Mouse (Mus musculus) liver, embryonic 11.5 days (tissue): ENCODE results near the gene Slc7a15. TPM values are rescaled to one million over a fixed set of nuclear protein-coding genes. Genes with fewer than 3 reads are reported as not detected.

Source experiments
- ATAC-seq: fragments of 200-750 bp; cut with Nextera tagmentation; replicated peaks from 2 replicates; pipeline ENCODE4 v1.8.0; 2017; ENCODE audit warnings: moderate number of reproducible peaks, mild to moderate bottlenecking, moderate TSS enrichment, moderate library complexity; ENCODE audit not compliant: low FRiP score
- DNase-seq: peaks from one replicate; pipeline ENCODE4 v3.0.0-alpha.2; 2017; ENCODE audit warnings: low spot score
- H3K27ac ChIP-seq: fragments of 300-500 bp; sonication (generic); 2 replicates; pipeline ENCODE4 v1.5.1; 2014; ENCODE audit warnings: mild to moderate bottlenecking, low read depth, low read length, control low read depth
- H3K27me3 ChIP-seq: fragments of 300-500 bp; sonication (generic); replicated peaks from 2 replicates; pipeline ENCODE4 v1.6.1; 2014; ENCODE audit warnings: low read length, mixed read lengths; ENCODE audit not compliant: control insufficient read depth, insufficient read depth
- H3K36me3 ChIP-seq: fragments of 300-500 bp; sonication (generic); 2 replicates; pipeline ENCODE4 v1.6.1; 2014; ENCODE audit warnings: mild to moderate bottlenecking, low read length, moderate library complexity, mixed read lengths; ENCODE audit not compliant: control insufficient read depth, insufficient read depth
- H3K4me1 ChIP-seq: fragments of 300-500 bp; sonication (generic); replicated peaks from 2 replicates; pipeline ENCODE4 v1.6.1; 2014; ENCODE audit warnings: low read length, mixed read lengths; ENCODE audit not compliant: control insufficient read depth, insufficient read depth
- H3K4me2 ChIP-seq: fragments of 300-500 bp; sonication (generic); 2 replicates; pipeline ENCODE4 v1.6.1; 2014; ENCODE audit warnings: mild to moderate bottlenecking, control low read depth, moderate library complexity
- H3K4me3 ChIP-seq: fragments of 300-500 bp; sonication (generic); 2 replicates; pipeline ENCODE4 v1.5.1; 2014; ENCODE audit warnings: low read depth, low read length, control low read depth
- H3K9ac ChIP-seq: fragments of 300-500 bp; sonication (generic); 2 replicates; pipeline ENCODE4 v1.6.1; 2014; ENCODE audit warnings: low read depth, low read length, control low read depth
- H3K9me3 ChIP-seq: fragments of 300-500 bp; sonication (generic); 2 replicates; pipeline ENCODE4 v1.6.1; 2016; ENCODE audit warnings: low read length, inconsistent platforms, mixed read lengths; ENCODE audit not compliant: control insufficient read depth
- WGBS: fragments of 180-500 bp; shearing (Covaris S2); extraction: QIAGEN DNeasy Blood & Tissue Kit; methylation state at CpG from one replicate; pipeline ENCODE4 v1.1.7; 2014; 5-methylcytosine and 5-hydroxymethylcytosine counted together
- polyA plus RNA-seq: library from polyadenylated mRNA; unstranded; fragments of >200 nt; fragmentation: Nextera tagmentation; extraction: Ambion mirVana; gene quantifications from 2 replicates; pipeline ENCODE4 v1.2.1, GENCODE M21; 2014

Slc7a15 gene
- polyA plus RNA-seq, 1 experiment from 2014 or later: not detected

DNA sequence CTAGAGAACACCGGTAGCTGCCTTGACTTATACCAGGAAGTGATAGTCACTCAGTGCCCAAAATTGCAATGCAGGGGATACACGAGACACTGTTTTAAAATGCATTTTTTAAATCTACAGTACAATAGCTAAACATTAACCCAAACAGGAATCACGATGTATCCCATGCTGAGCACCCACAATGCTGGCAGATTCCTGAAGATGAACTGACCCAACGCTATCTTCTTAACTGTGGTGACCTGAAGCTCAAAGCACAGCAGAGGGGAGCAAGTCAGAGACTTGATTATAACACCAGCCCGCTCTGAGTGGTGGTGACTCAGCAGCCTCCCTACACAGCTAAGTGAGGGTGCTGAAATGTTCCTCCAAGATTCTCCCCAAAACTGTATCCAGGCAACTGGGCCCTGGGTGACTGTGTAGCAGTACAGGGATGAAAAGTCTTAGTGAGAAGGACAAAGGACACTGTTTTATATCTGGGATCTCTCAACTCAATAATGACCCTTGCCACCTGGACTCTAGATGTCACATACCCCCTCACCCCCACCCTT lies 53.7 kb downstream of the Slc7a15 start:
- no peak overlapping the region for H3K27ac ChIP-seq
- 76% methylated on average over 5 of the region's 5 CpGs for WGBS
- ATAC-seq (no peak), DNase-seq (no peak)
- no peaks in the 10 kb centered on the region for H3K9me3 ChIP-seq
- H3K4me3 ChIP-seq: no peak overlapping the region
- no peaks in the 10 kb centered on the region; the same call in 1 of the 2 replicates for H3K4me1 ChIP-seq
- H3K36me3 ChIP-seq: no peaks in the 10 kb centered on the region
- no peak overlapping the region for H3K9ac ChIP-seq
- H3K4me2 ChIP-seq: no peak overlapping the region
- H3K27me3 ChIP-seq: no peaks in the 10 kb centered on the region

DNA sequence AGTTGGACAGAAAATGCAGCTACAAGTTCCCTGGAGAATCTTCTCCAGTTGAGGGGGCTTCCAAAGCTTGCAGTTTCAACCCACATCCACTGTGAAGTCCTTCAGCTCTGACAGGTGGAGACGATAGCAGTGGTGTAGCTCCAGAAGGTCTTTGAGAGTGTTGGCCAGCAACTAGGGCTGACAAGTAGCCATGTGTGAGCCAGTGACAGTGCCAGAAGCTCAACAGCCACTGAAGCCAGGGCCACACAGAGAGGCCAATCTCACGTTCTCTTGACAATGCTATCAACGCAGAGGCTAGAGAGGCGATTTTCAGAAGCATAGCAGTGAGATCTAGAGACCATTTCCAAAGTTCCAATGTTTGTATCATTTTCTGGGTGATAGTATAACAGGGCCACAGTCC lies 56.5 kb downstream of the Slc7a15 start:
- Histone ChIP-seq H3K4me1 (no peaks in the 10 kb centered on the region), H3K4me3 (no peak overlapping the region), H3K27me3 (no peaks in the 10 kb centered on the region), H3K27ac (no peak overlapping the region), H3K9ac (no peak overlapping the region), H3K9me3 (no peaks in the 10 kb centered on the region), H3K36me3 (no peaks in the 10 kb centered on the region), H3K4me2 (no peak overlapping the region)
- WGBS: 81% methylated on average over 4 of the region's 4 CpGs
- DNase-seq (no peak), ATAC-seq (no peak)

DNA sequence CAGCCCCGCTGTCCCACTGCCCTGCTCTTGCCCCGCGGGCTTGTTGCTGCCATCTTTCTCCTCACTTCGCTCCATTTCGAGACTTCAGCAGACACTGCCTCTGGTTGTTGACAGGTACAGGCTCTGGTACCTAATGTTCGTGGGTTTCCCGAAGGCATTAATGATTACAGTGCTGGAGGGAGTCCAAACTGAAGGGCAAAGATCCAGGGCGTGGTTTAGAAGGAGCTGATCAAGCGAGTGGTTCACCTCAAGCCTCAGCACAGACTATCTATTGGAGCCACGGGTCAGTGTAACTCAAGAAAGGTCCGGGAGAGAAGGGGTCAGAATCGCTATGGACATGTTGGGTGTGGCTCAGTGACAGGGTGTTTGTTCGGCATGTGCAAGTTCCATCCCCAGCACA lies 59.4 kb downstream of the Slc7a15 start:
- Histone ChIP-seq H3K27ac (no peak overlapping the region), H3K4me1 (no peaks in the 10 kb centered on the region), H3K36me3 (no peaks in the 10 kb centered on the region), H3K9ac (no peak overlapping the region), H3K4me3 (no peak overlapping the region), H3K4me2 (no peak overlapping the region), H3K9me3 (no peaks in the 10 kb centered on the region), H3K27me3 (no peaks in the 10 kb centered on the region)
- no peak for ATAC-seq
- no peak for DNase-seq
- 77% methylated on average over 13 of the region's 13 CpGs for WGBS

DNA sequence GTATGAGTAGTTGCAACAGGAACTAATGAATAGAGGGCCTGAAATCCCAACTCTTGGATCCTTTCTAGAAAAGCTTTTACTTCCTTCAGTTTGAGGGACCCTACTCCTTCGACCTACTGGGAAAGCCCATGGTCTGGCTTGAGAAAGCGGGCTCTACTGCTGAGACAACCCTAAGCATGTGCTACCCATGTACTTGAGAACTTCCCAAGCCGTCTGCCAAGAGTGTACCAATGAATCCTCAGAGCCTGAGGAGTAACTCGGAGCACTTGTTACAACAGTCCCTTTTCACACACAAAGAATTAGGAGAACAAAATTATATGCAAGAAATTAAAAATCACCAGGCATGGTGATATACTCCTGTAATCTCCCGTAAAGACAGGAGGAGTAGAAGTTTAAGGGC lies 61.6 kb downstream of the Slc7a15 start:
- no peak overlapping the region for H3K4me3 ChIP-seq
- ATAC-seq: no peak
- H3K4me1 ChIP-seq: no peaks in the 10 kb centered on the region
- DNase-seq: no peak
- 85% methylated on average over 5 of the region's 5 CpGs for WGBS
- H3K9ac ChIP-seq: no peak overlapping the region
- no peaks in the 10 kb centered on the region for H3K9me3 ChIP-seq
- H3K27me3 ChIP-seq: no peaks in the 10 kb centered on the region
- no peak overlapping the region for H3K27ac ChIP-seq
- no peaks in the 10 kb centered on the region for H3K36me3 ChIP-seq
- no peak overlapping the region for H3K4me2 ChIP-seq

GRCm38 (mm10) chr12:8536221-8536965 lies 62.5 kb downstream of the Slc7a15 start:
- H3K36me3 ChIP-seq: no peaks in the 10 kb centered on the region
- 80% methylated on average over 9 of the region's 9 CpGs for WGBS
- DNase-seq: no peak
- no peaks in the 10 kb centered on the region for H3K9me3 ChIP-seq
- no peak for ATAC-seq
- H3K9ac ChIP-seq: no peak overlapping the region
- no peak overlapping the region for H3K4me3 ChIP-seq
- H3K27ac ChIP-seq: no peak overlapping the region
- H3K27me3 ChIP-seq: no peaks in the 10 kb centered on the region
- no peaks in the 10 kb centered on the region for H3K4me1 ChIP-seq
- H3K4me2 ChIP-seq: no peak overlapping the region

DNA sequence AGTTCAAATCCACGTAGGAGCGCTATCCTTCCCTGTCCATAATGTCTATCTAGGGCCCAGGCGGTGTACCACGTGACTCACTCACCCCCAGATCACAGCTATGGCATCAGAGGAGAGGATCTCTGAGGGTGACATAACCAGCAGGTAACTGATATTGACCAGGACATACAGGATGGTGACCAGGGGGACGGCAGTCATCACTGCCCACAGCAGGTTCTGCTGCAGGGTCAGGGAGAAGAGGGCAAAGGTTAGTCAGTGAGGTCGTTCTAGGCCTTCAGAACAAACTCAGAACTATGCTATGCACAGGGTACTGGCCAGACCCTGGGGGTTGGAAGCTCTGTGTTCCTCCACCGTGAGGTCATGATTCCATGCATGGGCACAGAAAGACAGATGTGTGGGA lies 63.3 kb downstream of the Slc7a15 start:
- Histone ChIP-seq H3K9ac (no peak overlapping the region), H3K4me2 (no peak overlapping the region), H3K27me3 (no peaks in the 10 kb centered on the region), H3K9me3 (no peaks in the 10 kb centered on the region), H3K27ac (no peak overlapping the region), H3K36me3 (no peaks in the 10 kb centered on the region), H3K4me1 (no peaks in the 10 kb centered on the region), H3K4me3 (no peak overlapping the region)
- WGBS: 70% methylated on average over 7 of the region's 7 CpGs
- no peak for ATAC-seq
- DNase-seq: no peak

DNA sequence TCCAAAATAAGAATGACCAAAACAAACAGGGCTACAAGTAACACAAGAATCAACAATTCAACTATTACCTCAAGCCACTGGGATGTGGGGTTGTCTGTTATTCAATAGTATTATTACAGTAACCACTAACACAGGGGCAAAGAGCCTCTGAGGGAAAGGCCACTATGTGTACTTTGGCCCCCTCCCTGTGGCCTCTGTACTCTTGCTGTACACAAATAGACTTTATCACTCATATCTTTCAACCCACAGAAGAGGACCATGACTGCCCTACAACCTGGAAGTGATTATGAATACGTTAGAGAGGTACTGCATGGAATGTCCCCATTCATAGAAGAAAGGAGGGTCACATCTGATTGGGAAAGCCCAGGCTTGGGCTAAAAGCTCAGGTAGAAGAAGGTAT lies 64.0 kb downstream of the Slc7a15 start:
- DNase-seq (no peak), ATAC-seq (no peak)
- Histone ChIP-seq H3K27me3 (no peaks in the 10 kb centered on the region), H3K9ac (no peak overlapping the region), H3K9me3 (no peaks in the 10 kb centered on the region), H3K4me2 (no peak overlapping the region), H3K27ac (no peak overlapping the region), H3K4me1 (no peaks in the 10 kb centered on the region), H3K4me3 (no peak overlapping the region), H3K36me3 (no peaks in the 10 kb centered on the region)
- WGBS: 73% methylated on average over 1 of the region's 1 CpGs

DNA sequence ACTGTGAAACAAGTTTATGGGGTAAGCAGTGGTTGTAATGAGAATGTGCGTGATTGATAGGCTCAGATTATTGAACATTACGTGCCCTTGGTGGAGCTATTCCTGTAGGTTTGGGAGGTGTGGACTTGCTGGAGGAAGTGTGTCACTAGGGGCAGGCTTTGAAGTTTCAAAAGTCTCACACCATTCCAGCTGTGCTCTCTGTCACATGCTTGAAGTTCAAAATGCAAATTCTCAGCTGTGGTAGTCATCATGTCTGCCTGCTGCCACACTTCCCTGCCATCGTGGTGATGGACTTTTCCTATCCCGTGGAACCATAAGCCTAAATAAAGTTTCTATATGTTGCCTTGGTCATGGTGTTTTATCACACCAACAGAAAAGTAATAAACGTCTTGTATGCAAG lies 71.1 kb downstream of the Slc7a15 start:
- 75% methylated on average over 5 of the region's 5 CpGs for WGBS
- H3K9ac ChIP-seq: no peak overlapping the region
- no peak for ATAC-seq

GRCm38 (mm10) chr12:8527175-8527574 lies 71.7 kb downstream of the Slc7a15 start:
- no peaks in the 10 kb centered on the region for H3K36me3 ChIP-seq
- WGBS: 57% methylated on average over 1 of the region's 1 CpGs
- ATAC-seq (no peak), DNase-seq (no peak)
- no peaks in the 10 kb centered on the region for H3K4me1 ChIP-seq
- H3K9ac ChIP-seq: no peak overlapping the region
- no peak overlapping the region for H3K4me3 ChIP-seq
- H3K4me2 ChIP-seq: no peak overlapping the region
- H3K27me3 ChIP-seq: no peaks in the 10 kb centered on the region
- H3K27ac ChIP-seq: no peak overlapping the region
- H3K9me3 ChIP-seq: no peaks in the 10 kb centered on the region

More for the DNA sequence above, 71.1 kb downstream of the Slc7a15 start:
- Histone ChIP-seq H3K4me1 (no peaks in the 10 kb centered on the region), H3K36me3 (no peaks in the 10 kb centered on the region), H3K9me3 (no peaks in the 10 kb centered on the region), H3K27ac (no peak overlapping the region), H3K27me3 (no peaks in the 10 kb centered on the region), H3K4me3 (no peak overlapping the region), H3K4me2 (no peak overlapping the region)
- no peak for DNase-seq
